Mouse (Mus musculus) gastrocnemius, postnatal 36 days (tissue): ENCODE measurements around the gene Hspb1. TPM values are rescaled to one million over a fixed set of nuclear protein-coding genes. Genes with fewer than 3 reads are reported as not detected.

Source experiments
- DNase-seq, 2 experiments: peaks; one replicate each; pipeline ENCODE4 v3.0.0; 2022
- intact Hi-C: fragments of 180-260 bp; cut with DNase I; formaldehyde crosslinking; loops from one replicate; pipeline ENCODE4 v1.15.1; 2025
- total RNA-seq, 2 experiments: library from RNA; stranded (reverse); gene quantifications; 2 replicates each; pipeline ENCODE4 v1.2.3; 2021

Hspb1 gene
- total RNA-seq, 2 experiments from 2014 or later: 269 to 277 TPM

GRCm38 (mm10) chr5:135935641-135936190 lies 48.0 kb downstream of the Hspb1 start:
- DNase-seq: no peak
- intact Hi-C loops: loop anchor here (1.0 kb wide), 1 partner anchor 31 kb away; no protein-coding TSS in a partner anchor

Other genes with a start within 250 kb of the Hspb1 start
- 10 to 100 TPM; 26.3 to 31.8 TPM for gene Por, start 217.9 kb upstream of the Hspb1 start, total RNA-seq
- gene Tmem120a, start 143.5 kb upstream of the Hspb1 start, total RNA-seq: 1 to 10 TPM; 4.3 to 7.8 TPM
- gene Styxl1, start 109.5 kb upstream of the Hspb1 start, total RNA-seq: not detected
- 1,000 to 10,000 TPM; 1,079 to 1,088 TPM for gene Mdh2, start 109.4 kb upstream of the Hspb1 start, total RNA-seq
- not detected for gene Srrm3, start 81.0 kb upstream of the Hspb1 start, total RNA-seq
- gene Ywhag, start 46.7 kb downstream of the Hspb1 start, total RNA-seq: 100 to 1,000 TPM; 297 to 301 TPM
- gene Ssc4d, start 86.6 kb downstream of the Hspb1 start, total RNA-seq: 1 to 10 TPM in 1 of 2 experiments, under 1 TPM in 1; 0.57 to 1.1 TPM
- gene Zp3, start 92.2 kb downstream of the Hspb1 start, total RNA-seq: not detected
- 1 to 10 TPM; 6.0 to 6.4 TPM for gene Dtx2, start 106.9 kb downstream of the Hspb1 start, total RNA-seq
- not detected for gene Upk3b, start 150.6 kb downstream of the Hspb1 start, total RNA-seq
- gene Upk3bl, start 166.6 kb downstream of the Hspb1 start, total RNA-seq: not detected
- gene Rasa4, start 196.0 kb downstream of the Hspb1 start, total RNA-seq: 10 to 100 TPM; 23.8 to 23.9 TPM
- gene Polr2j, start 228.7 kb downstream of the Hspb1 start, total RNA-seq: 10 to 100 TPM; 56.0 to 60.9 TPM
- gene Lrwd1, start 248.2 kb downstream of the Hspb1 start, total RNA-seq: 1 to 10 TPM; 3.7 to 4.0 TPM
- 1 to 10 TPM; 3.8 to 4.1 TPM for gene Alkbh4, start 248.2 kb downstream of the Hspb1 start, total RNA-seq